Mouse (Mus musculus) spleen, postnatal 10 days (tissue): ENCODE results near the gene Aak1.

Source experiments
- DNase-seq, 2 experiments: peaks; one replicate each; pipeline ENCODE4 v3.0.0; 2021 to 2022; ENCODE audit warnings: low spot score in 2 of 2

The Aak1 gene

DNA sequence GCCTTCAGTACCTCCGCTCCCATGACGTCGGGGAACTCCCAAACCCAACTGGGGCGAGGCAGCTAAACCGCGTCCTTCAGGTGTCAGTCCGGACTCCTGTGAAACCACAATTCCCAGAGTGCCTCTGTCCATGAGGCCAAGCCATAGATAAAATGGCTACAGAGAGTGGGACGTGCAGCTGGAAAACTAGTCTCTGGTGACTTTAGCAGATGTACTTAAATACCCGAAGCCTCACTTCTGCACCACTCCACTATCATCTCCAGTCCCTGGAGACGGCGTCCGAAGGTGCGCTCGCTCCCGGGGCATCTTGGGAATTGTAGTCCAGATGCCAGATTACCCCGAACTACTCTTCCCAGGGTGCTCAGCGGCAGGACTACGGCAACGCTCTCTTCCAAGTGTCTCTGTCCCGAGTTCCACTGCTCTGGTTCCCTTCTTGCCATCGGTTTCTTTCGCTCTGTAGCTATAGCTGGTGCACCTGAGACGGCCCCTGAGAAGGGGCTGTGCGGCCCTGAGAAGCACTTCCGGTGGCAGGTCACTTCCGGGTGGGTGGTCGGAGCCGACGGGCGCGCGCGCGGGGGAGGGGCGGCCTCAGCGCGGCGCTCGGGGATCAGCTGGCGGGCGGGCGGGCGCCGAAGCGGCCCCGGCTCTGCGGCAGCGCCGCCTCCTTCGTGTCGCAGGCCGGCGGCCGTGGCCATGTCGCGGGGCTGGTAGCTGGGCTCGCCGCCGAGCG lies at the start of gene Aak1:
TSS of gene Aak1 (plus strand) at position 603 of the 730 bp plus-strand sequence.
- DNase-seq = peak; percentile 90

DNA sequence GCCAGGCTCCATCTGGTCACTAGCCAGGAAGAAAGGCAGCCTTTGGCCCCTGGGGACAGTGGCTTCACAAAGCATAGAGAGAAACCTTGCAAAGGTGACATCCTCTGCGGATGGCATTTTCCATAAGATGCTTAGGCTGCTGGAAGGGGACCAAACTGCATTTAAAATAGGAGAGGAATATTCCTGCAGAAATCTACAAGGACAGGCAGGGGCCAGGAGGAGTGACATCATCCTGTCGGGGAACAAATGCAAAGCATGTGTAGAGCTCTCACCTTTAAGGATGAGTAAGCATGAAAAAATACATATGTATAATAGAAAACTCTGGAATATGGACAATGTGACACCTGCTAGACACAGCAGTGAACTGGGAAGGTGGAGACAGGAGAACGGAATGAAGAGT lies 48.9 kb upstream of the Aak1 start:
- DNase-seq = no peak

DNA sequence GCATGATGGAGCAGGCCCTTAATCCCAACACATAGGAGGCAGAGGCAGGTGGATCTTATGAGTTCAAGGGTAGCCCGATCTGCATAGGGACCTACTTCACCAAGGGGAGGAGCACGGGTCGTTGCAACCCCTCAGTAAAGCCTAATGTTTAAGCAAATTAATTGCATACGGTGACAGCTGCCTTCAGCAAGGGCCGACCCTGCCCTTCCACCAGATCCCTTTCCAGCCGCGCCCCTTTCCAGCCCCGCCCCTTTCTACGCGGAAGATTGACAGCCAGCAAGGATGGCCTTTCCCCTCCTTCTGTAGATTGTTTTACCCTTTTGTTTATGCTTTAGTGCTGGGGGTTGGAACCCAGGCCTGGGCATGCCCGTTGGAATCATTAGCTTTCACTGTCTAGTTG lies 47.9 kb upstream of the Aak1 start:
- DNase-seq = no peak

DNA sequence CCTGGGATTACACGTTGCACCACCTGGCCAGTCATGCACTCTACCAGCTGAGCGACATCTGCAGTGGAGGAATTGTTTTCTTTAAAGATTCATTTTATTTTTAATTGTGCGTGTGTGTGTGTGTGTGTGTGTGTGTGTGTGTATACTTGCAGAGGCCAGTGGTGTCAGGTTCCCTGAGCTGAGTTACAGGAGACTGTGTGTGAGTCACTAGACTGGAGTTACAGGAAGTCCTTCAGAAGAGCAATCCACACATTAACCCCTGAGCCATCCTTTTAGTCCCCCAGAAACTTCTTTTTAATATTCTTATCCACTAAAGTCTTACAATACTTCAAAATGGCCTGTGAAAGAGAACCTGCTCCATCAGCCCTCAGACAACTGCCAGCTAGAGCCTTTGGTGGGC lies 44.7 kb upstream of the Aak1 start:
- no peak for DNase-seq

DNA sequence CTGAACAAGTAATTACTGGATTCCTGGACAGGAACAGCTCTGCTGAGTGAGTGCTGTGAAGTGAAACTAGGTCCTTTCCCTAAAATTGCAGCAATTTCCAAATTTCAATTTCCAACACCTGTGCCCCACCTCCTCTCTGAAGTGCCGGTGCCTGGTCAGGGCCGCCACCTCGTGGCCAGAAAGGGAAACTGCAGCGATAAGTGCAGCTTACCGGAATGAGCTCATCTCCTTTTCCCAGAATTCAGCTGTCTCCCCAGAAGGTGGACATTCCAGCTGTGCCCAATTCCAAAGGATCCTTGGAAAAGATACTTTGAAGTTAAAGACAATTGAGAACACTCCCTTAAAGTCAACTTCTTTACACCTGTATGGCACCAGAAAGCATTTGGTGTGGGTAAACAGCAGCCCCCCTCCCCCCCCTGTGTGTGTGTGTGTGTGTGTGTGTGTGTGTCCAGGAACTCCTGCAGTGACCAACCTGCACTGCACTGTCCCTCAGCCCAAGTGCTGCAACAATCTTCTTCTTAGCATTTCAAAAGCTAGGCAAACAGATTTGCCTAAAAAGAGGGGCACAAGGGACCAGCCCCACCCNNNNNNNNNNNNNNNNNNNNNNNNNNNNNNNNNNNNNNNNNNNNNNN lies 42.7 kb upstream of the Aak1 start:
- DNase-seq = peak; percentile 55 to 75

DNA sequence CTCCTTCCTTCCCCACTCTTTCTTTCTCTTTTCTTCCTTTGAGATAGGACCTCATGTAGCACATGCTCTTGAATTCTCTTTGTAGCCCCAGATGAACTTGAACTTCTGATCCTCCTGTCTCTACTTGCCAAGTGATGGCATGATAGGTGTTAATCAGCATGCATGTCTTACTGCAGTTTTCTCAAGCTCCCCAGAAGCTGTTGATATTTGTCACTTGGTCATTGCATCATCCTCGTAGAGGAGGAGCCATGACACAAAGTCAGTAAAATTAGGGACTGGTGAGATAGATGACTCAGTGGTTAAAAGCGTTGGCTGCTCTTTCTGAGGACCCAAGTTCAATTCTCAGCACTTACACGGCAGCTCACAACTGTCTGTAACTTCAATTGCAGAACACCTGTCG lies 36.4 kb upstream of the Aak1 start:
- no peak for DNase-seq

DNA sequence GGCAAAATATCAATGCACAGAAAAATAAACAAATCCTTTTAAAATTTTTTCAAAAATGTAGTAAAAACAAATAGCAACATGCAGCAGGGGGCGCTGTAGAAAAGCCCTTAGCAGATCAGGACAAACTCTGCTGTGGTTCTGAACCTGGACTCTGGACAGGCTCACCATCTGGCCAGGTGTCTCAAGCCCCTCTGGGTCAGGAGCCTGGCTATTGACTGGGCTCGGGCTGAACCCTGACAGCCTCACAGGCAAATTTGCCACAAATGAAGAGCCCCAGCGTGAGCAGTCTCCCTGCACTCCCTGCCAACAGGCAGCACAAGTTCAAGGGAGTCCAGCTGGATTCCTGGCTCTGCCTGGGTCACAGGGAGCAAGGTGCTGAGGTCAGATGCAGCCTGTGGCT lies 36.0 kb upstream of the Aak1 start:
- peak; percentile 26 to 76 for DNase-seq

DNA sequence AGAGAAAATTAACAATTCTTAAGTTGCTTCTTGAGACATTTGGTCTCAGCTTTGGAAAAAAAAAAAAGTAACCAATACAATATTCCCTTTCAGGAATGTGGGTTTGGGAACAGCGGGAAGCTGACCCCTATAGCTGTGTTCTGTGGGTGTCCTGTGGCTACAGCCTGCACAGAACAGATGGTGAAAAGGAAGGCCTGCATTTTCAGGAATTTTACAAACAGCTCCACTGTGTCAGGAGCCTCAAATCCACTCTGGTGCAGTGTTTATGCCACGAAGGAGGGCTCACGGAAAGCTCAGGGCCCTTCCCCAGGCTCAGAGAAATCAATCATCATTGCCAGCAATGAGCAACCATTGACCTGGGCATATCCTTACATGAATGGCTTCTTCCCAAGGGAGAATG lies 34.4 kb upstream of the Aak1 start:
- no peak for DNase-seq

DNA sequence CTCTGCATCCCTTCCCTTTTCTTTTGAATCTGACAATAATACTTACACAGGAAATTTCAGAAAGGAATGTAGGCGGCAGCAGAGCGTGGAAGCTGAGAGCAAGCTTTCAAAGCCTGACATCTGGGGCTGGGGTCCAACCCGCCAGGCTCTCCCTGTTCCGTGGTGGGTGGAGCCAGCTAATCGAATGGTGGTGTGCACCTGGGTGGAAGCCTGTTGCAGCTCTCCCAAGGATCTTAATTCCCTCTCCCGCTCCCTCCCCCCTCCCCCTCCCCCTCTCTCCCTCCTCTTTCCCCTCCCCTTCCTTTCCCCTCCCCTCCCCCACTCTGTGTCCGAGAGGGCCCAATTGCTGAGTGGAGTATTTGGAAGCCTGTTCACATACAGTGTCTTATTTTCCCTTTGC lies 33.9 kb upstream of the Aak1 start:
- DNase-seq = no peak

DNA sequence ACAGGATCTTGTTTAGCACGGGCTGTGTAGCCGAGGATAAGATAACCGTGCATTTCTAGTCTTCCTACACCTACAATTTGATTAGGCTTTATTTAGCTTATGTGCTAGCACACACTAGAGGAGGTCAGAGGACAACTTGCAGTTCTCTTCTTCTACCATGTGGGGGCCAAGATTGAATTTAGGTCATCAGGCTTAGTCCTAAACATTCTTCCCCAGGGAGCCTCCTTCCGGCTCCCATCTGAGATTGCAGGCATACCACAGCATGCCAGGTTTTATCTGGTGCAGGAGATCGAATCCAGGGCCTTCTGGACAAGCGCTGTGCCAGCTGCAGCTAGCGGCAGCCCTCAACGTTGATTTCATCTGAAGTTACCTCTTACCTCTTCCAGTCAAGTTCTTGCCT lies 32.7 kb upstream of the Aak1 start:
- DNase-seq = no peak

DNA sequence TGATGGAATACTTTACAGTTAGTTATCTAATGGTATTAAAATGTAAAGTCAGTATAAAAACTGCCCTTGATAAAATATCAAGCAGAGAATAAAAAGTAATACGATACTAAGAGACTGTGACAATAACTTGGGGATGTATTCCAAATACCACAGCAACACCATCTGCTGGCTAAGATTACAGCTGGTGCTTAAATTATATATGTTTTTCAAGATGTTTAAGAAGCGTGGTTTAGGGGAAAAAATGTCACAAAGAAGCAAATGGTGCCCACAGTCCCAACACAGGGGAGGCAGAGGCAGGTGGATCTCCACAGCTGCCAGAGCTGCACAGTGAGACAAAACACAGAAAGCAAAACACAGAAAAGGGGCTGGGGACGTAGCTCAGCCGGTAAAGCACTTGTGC lies 30.4 kb upstream of the Aak1 start:
- DNase-seq = no peak

DNA sequence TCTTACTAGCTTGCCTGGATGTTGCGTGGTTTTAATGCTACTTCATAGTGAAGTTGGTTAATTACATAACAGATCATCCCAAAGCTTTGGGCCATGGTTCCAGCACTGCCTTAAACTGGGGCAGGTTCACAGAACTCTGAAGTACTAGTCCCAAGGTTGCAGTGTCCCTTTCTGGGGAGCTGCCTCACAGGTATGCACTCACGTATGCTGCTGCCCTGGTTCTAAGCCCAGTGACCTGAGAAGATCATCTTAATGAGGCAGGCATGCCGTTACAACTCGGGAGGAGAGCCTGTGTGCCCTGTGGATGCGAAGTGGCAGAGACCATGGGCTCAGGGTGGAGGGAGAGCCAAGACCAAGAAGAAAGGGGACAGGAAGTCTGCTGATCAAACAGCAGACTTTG lies 29.4 kb upstream of the Aak1 start:
- DNase-seq = no peak

DNA sequence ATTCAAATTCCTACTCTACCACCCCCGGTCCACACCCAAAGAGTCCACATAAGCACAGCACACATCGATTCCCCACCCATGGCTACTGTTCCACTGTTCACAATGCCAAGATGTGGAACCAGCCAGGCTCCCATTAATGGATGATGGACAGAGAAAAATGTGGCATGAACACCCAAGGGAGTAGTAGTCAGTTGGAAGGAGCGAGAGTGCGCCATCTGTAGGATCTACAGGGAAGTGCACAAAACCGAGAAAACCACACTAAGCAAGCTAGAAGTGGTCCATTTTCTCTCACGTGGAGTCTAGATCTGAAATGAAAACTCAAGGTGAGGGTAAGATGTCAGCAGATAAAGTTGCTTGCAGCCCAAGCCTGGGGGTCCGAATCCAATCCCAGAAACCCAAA lies 28.6 kb upstream of the Aak1 start:
- peak in 1 of 2 experiments; percentile 51 for DNase-seq

DNA sequence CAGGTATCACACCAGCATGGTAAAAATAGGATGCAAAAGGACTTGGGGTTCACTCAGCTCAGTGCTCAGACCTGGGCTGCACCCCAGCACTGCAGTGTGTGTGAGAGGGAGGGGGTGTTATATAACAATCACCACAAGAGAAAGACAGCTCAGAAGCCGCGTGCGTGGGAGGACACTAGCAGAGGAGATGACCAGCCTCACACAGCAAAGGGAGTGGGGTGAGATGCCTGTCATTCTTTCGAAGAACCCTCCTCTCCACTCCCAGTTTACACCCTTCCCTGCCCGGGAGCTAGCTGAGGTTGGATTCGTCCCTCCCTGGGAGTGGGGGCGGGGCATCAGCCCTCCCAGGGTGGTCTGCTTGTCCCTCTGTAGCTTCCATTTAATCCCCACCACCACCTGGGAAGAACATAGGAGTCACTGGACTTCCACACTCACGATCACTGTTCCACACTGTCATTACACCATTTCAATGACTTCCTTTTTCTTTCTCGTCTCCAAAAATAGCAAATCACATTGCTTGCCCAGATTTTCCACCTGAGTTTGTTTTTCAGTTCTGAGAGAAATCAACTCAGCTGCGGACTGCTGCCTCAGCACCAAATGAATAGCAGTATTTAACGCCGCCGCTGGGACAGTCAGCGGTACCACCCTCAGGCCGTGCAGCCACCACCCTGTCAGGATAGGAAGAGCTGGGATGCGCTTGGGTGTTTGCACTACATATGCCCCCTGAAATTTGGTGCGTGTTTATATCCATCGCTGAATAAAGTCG lies 26.8 kb upstream of the Aak1 start:
- DNase-seq = peak in 1 of 2 experiments; percentile 35

DNA sequence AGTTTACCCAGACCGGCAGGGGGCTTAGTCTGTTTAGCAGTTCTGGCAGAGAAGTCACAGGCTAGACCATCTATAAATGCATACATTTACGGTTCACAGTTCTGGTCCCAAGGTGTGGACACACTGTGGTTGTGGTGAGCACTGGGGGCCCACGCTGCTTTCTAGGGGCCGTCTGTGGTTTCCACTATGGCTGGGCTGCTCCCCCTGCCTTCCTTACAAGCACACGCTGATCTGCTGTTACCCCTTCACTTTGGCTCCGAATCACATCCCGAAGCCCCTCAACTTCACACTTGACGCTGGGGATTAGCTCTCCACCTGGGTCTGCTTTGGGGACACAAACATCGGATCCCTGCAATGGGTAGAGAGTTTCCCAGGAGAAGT lies 26.3 kb upstream of the Aak1 start:
- DNase-seq = no peak

DNA sequence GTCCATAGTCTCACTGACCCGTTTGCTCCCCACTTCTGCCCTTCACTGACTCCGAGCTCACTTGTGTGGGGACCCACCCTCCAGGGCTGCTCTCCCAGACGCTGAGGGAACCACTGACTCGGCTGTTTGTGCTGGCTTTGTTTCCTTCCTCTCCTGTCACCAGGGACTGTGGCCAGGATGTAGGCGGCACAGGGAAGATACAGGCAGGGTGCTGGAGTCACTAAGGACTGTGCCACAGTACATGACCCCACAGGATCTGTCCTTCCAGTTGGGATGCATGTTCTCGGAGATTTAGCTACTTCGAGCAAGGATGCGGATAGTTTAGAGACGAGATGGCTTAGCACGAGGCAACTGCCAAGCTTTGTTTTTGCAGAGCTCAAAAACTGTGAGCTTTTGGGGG lies 25.5 kb upstream of the Aak1 start:
- no peak for DNase-seq

DNA sequence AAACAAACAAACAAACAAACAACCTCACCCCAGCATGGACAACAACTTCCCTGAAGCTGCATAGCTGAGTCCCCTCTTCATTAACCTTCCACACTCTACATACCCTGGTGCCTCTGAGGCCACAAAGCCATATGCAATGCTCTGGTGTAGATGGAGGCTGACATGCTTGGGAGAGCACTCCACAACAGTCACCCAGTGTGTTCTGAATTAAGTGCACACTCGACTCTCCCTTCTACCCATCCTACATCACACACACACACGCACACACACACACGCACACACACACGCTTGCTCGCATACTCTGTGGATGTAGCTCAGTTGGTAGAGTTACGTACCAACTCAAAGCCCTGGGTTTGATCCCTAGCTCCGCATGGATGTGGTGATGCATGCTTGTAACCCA lies 24.9 kb upstream of the Aak1 start:
- DNase-seq = no peak

DNA sequence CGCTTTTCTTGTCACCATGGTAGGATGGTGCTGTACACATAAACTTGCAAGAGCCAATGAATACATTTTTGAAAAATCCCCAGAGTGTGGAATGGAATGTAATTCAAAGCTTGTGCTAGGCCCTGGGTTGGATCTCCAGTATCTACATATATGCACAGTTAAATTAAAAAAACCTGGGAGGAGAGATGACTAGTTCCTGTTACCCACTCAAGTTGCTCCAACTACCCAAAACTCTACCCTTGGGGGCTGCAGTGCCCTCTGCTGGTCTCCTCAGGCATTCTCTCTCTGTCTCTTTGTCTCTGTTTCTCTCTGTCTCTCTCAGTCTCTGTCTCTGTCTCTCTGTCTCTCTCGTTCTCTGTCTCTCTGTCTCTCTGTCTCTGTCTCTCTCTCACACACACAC lies 21.9 kb upstream of the Aak1 start:
- DNase-seq = peak in 1 of 2 experiments; percentile 48

DNA sequence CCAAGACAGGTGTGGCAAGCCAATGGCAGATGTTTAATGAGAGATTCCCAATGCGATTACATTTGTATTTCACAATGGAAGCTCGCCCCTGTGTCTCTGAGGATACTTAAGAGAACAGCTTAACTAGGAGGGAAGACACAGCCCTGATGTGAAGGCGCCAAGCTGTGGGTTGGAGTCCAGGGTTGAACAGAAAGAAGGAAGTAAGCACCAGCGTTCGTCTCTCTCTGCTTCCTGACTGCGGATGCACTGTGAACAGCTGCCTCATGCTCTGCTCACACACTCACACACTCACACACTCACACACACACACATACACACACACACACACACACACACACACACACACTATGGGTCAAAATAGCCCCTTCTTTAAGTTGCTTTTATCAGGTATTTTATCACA lies 19.5 kb upstream of the Aak1 start:
- no peak for DNase-seq

DNA sequence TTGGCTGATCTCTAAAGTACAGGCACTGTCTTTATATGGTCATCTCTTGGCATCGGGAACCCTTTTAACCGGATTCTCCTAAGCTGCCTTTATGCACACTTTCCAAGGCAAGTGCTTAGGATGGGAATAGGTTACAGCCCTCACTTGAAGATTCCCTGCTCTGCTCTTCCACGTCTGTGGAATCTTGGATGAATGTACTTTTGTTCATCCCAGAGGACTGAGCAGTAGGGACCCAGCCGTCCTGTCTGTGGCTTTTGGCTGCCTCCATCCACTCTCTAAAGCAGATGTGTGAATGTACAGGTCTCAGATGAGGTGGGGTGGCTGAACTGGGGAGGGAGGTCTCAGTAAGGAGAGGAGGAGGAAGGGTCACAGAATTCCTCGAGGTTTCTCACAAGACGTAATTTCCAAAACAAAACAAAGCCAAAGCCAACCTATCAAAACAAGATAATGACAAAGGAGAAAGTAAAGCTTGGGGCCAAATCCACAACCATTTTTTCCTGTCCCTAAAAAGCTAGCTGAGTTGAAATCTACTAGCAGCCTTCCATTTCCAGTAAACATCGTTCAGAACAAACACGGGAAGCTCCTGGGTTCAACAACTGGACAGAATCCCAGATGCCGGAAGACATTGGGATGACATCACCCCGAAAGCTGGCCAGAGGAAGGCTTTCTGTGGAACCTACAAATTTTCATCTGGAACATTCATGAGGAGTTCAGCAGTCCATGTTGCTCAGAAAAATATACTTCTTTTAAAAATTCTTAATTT lies 18.4 kb upstream of the Aak1 start:
- no peak for DNase-seq

DNA sequence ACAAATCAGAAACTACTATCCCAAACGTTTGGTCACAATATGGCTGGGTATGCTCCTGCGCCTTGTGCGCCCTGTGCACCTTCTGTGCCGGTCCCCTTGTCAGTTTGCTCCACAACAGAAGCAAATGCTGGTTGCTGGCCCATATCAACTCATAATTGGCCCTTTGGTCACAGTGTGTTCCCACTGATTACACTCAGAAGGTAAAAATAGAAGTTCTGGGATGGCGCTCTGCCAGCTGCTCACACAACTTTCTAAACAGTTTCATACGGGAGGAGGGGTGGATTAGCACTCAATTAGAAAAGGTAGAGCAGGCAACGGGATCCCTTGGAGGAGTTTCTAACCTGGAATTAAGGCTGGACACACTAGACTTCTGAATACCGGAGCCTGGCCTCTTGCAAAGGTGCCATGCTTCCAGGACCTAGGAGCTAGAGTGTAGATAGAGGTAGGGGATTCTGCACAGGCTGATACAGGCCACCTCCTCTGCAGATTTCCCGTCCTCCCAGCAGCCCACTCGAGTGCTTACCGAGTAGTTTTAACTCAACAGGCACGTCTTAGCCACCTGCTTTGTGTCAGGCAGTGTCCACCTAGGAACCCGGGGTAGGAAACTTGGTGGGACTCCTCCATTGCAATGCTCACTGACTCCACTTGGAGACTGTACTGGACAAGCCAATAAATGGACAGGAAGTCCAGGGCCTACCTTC lies 16.4 kb upstream of the Aak1 start:
- DNase-seq = peak; percentile 17 to 62

DNA sequence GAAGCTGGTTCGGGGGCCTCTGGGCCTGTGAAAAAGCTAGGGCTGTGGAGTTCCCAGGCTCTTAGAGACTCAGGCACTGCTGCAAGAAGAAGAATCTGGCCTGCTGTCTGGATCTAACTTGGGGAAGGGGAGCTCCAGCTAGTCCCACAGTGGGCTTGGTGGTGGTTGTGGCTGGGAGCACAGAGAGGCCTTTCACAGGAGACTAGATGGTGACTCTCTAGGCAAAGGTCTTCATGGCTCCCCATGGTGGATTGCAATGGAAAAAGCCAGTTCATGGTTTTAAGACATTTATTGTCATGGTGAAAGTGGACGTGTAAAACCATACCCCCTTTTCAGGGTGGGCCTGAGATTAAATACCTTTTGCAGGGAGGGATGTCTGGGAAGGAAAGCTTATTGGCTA lies 10.2 kb upstream of the Aak1 start:
- DNase-seq = no peak
